Mouse (Mus musculus) cerebellum, adult 2 months (tissue): ENCODE results near the gene Aurkb.

Experiments
- CTCF ChIP-seq: fragments of 200-500 bp; IDR thresholded peaks from 2 replicates; pipeline ENCODE4 v1.5.1; 2011; ENCODE audit warnings: low read depth, mild to moderate bottlenecking, control low read depth, low read length, moderate library complexity, borderline replicate concordance; ENCODE audit not compliant: insufficient read depth
- POLR2A ChIP-seq: fragments of 200-500 bp; IDR thresholded peaks from 2 replicates; pipeline ENCODE4 v1.6.1; 2011; ENCODE audit warnings: low read length, control low read depth, borderline replicate concordance; ENCODE audit not compliant: insufficient read depth

- TF ChIP-seq POLR2A = no peak
- TF ChIP-seq CTCF = no peak
These were observed 15.2 kb downstream of the Aurkb start for GRCm38 (mm10) chr11:69060448-69061254.
